Mouse (Mus musculus): Measurements from ENCODE around the gene Efcab10.

- TF ChIP-seq GATA1 (IDR thresholded peaks at IDR 0.05; ENCODE audit: borderline replicate concordance, low read length) = no peak
- TF ChIP-seq FLI1 (IDR thresholded peaks at IDR 0.05; ENCODE audit: low read length) = no peak
Observed at GRCm38 (mm10) chr12:33427293-33427692, 32.6 kb downstream of the Efcab10 start.
